Mouse (Mus musculus) liver, adult 2 months (tissue): ENCODE measurements around the gene 5730596B20Rik.

Experiments used
- CTCF ChIP-seq: fragments of 200-500 bp; IDR thresholded peaks from 2 replicates; pipeline ENCODE4 v1.5.1; 2011; ENCODE audit warnings: low read depth, low read length, control low read depth
- POLR2A ChIP-seq: fragments of 200-500 bp; IDR thresholded peaks from 2 replicates; pipeline ENCODE4 v1.6.1; 2011; ENCODE audit warnings: low read length, control low read depth; ENCODE audit not compliant: insufficient read depth; ENCODE audit errors: extremely low read depth

DNA sequence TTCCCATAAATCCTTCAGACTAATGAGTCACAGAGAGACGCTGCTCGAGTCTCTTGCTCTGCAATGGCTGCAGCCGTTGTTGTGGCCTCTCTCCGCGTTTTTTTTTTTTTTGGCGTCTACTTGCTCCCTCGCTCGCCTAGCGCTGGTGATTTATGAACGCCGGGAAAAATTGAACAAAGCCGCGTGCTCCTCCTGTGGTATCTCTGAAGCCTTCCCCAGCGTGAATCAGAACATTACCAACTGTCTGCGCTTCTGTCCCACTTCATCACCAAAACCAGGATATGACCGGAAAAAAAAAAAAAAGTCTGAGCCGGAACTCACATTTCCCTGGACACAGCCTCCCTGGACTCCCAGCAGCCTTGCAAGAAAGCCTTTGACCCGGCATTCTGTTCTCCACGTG is 7.9 kb downstream of the 5730596B20Rik start:
- TF ChIP-seq CTCF (no peak), POLR2A (no peak)
